Mouse (Mus musculus) liver, embryonic 14.5 days (tissue): ENCODE measurements at regions not wholly inside any gene's neighbourhood (a gene's known extent, or its start where the extent isn't known, plus 50 kb on each side); places are given as distances from the start of the nearest gene placed in this dataset.

Experiments
- CTCF ChIP-seq: IDR thresholded peaks from 2 replicates; pipeline ENCODE4 v1.5.1; 2016; ENCODE audit warnings: antibody characterized with exemption, low read depth, control low read depth
- EP300 ChIP-seq: IDR thresholded peaks from 2 replicates; pipeline ENCODE4 v1.6.1; 2016; ENCODE audit warnings: antibody characterized with exemption, low read depth

DNA sequence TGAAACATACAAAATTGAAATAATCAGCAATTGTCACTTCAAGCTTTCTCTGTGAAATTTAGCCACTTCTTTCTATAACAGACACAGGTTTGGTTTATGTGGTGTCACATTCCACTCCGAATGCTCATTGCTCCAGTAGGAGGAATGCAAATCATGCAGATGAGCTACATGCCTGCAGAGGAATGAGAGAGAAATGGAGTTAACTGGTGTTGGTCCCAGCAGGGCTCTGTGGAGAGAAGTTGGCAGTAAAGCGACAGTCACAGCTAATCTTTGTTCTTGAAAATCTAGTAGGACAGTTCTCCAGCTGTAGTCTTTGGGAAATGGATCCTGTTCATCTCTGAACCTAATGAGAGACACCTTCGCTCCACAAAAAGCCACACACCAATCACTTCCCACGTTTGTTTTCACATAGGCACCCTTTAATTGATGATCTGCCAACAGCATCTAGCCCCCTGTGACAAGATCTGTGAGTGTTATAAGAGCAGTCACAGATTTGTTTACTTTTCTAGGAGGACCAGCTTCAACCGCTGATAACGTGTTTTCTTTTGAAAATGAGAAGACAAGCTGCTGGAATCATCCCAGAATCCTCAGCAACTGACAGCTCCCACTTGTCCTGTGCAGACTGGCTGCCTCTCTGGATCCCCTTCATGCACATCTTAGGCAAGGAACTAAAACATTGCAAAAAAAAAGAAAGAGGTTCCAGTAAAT is 880.4 kb downstream of the Rapgef2 start:
- TF ChIP-seq EP300 (no peak), CTCF (no peak)
